Mouse (Mus musculus): Measurements from ENCODE around the gene Fry. TPM values are rescaled to one million over a fixed set of nuclear protein-coding genes. Genes with fewer than 3 reads are reported as not detected.

Gene Fry
- total RNA-seq, 2 experiments from 2014 or later, result 74.1 to 86.7 TPM

- DNase-seq, result no peak
Observed at GRCm38 (mm10) chr5:150196881-150197311, 78.5 kb downstream of the Fry start.

GRCm38 (mm10) chr5:150206749-150207148, 88.3 kb downstream of the Fry start:
- no peak for DNase-seq
- intact Hi-C loops (cut with DNase I; ENCODE audit: low total_unique reads), result no loop called here

More at GRCm38 (mm10) chr5:150196881-150197311, 78.5 kb downstream of the Fry start:
- intact Hi-C loops (cut with DNase I; ENCODE audit: low total_unique reads), result no loop called here

- intact Hi-C loops (cut with DNase I; ENCODE audit: low total_unique reads), result no loop called here
- no peak for DNase-seq
Observed at GRCm38 (mm10) chr5:150207596-150207995, 89.2 kb downstream of the Fry start.

- DNase-seq, result no peak
- intact Hi-C loops (cut with DNase I; ENCODE audit: low total_unique reads), result no loop called here
Observed at GRCm38 (mm10) chr5:150208009-150208408, 89.6 kb downstream of the Fry start.

- intact Hi-C loops (cut with DNase I; ENCODE audit: low total_unique reads), result no loop called here
- DNase-seq, result no peak
Observed at GRCm38 (mm10) chr5:150214081-150214480, 95.6 kb downstream of the Fry start.

- no peak for DNase-seq
- intact Hi-C loops (cut with DNase I; ENCODE audit: low total_unique reads), result no loop called here
Observed at GRCm38 (mm10) chr5:150216066-150216465, 97.6 kb downstream of the Fry start.

- intact Hi-C loops (cut with DNase I; ENCODE audit: low total_unique reads), result no loop called here
- DNase-seq, result no peak
Observed at GRCm38 (mm10) chr5:150219457-150219856, 101.0 kb downstream of the Fry start.

GRCm38 (mm10) chr5:150220333-150220732, 101.9 kb downstream of the Fry start:
- intact Hi-C loops (cut with DNase I; ENCODE audit: low total_unique reads), result no loop called here
- DNase-seq, result peak; percentile 22

- intact Hi-C loops (cut with DNase I; ENCODE audit: low total_unique reads), result no loop called here
Observed at GRCm38 (mm10) chr5:150221806-150222205, 103.4 kb downstream of the Fry start.

GRCm38 (mm10) chr5:150223546-150224239, 105.2 kb downstream of the Fry start:
- intact Hi-C loops (cut with DNase I; ENCODE audit: low total_unique reads), result no loop called here
- DNase-seq, result no peak

More at GRCm38 (mm10) chr5:150221806-150222205, 103.4 kb downstream of the Fry start:
- no peak for DNase-seq

GRCm38 (mm10) chr5:150229086-150229485, 110.6 kb downstream of the Fry start:
- intact Hi-C loops (cut with DNase I; ENCODE audit: low total_unique reads), result no loop called here
- DNase-seq, result no peak

- intact Hi-C loops (cut with DNase I; ENCODE audit: low total_unique reads), result loop anchor here (10.0 kb wide), 2 partner anchors 125 to 175 kb away; no protein-coding TSS in a partner anchor
- no peak for DNase-seq
Observed at GRCm38 (mm10) chr5:150229776-150230175, 111.3 kb downstream of the Fry start.

GRCm38 (mm10) chr5:150232159-150233150, 114.0 kb downstream of the Fry start:
- DNase-seq, result peak; percentile 15
- intact Hi-C loops (cut with DNase I; ENCODE audit: low total_unique reads), result loop anchor here (10.0 kb wide), 2 partner anchors 122 to 172 kb away; no protein-coding TSS in a partner anchor

GRCm38 (mm10) chr5:150233154-150233886, 114.9 kb downstream of the Fry start:
- peak; percentile 40 for DNase-seq
- intact Hi-C loops (cut with DNase I; ENCODE audit: low total_unique reads), result loop anchor here (10.0 kb wide), 2 partner anchors 121 to 171 kb away; no protein-coding TSS in a partner anchor

GRCm38 (mm10) chr5:150235931-150236330, 117.5 kb downstream of the Fry start:
- intact Hi-C loops (cut with DNase I; ENCODE audit: low total_unique reads), result loop anchor here (10.0 kb wide), 2 partner anchors 119 to 169 kb away; no protein-coding TSS in a partner anchor
- DNase-seq, result no peak

- DNase-seq, result no peak
- intact Hi-C loops (cut with DNase I; ENCODE audit: low total_unique reads), result loop anchor here (10.0 kb wide), 2 partner anchors 118 to 168 kb away; no protein-coding TSS in a partner anchor
Observed at GRCm38 (mm10) chr5:150236597-150236996, 118.2 kb downstream of the Fry start.

GRCm38 (mm10) chr5:150241638-150242037, 123.2 kb downstream of the Fry start:
- intact Hi-C loops (cut with DNase I; ENCODE audit: low total_unique reads), result no loop called here
- no peak for DNase-seq

- intact Hi-C loops (cut with DNase I; ENCODE audit: low total_unique reads), result no loop called here
- DNase-seq, result no peak
Observed at GRCm38 (mm10) chr5:150246737-150247136, 128.3 kb downstream of the Fry start.

- intact Hi-C loops (cut with DNase I; ENCODE audit: low total_unique reads), result loop anchor here (10.0 kb wide), 1 partner anchor 107 kb away; no protein-coding TSS in a partner anchor
- no peak for DNase-seq
Observed at GRCm38 (mm10) chr5:150257764-150258163, 139.3 kb downstream of the Fry start.

All from gastrocnemius, postnatal 14 days (tissue).